8 mouse cellular contexts compared by ENCODE assay signal in genomic region chr14:31640890-31641505, GRCm38 (mm10). TPM values are rescaled to one million over a fixed set of nuclear protein-coding genes. Genes with fewer than 3 reads are reported as not detected.
DNase-seq lines count a peak whose midpoint lies in the region; ATAC-seq lines count a peak whose summit lies in the region.

Gene Btd, plus strand, starts transcription at chr14:31641028.
Gene Hacl1, minus strand, starts transcription at chr14:31641286.

- ATAC-seq in hematopoietic stem cell, adult 5-6 weeks (replicated peaks in 1 of 2; ENCODE audit: insufficient read depth in 1 of 2, low FRiP score in 2 of 2, low TSS enrichment in 1 of 2, low read depth in 1 of 2, poor library complexity in 2 of 2, severe bottlenecking in 2 of 2) = peak; percentile 99

- peak; percentile 93 for DNase-seq in MN1 (ENCODE audit: low spot score)
- DNase-seq in cerebellum, adult 8-10 months = peak; percentile 76
- peak; percentile 88 for DNase-seq in forelimb bud, embryonic 11.5 days (ENCODE audit: low read depth, low spot score)
- peak; percentile 83 to 86 for DNase-seq in layer of hippocampus, postnatal 10 days (ENCODE audit: low spot score in 2 of 2)
- DNase-seq in lung, postnatal 10 days = peak; percentile 94
- DNase-seq in ovary, postnatal 36 days (ENCODE audit: low spot score) = peak; percentile 82
- peak; percentile 90 for DNase-seq in thymus, postnatal 25 days

RNA-seq across cellular contexts. Expression of gene Btd, which starts in this region (rescaled TPM):
- 12.3 and 23.3 TPM in 2 replicates for total RNA-seq in hematopoietic stem cell, adult 5-6 weeks (2017)
- 10 to 100 TPM; 11.8 to 11.9 TPM for total RNA-seq in layer of hippocampus, postnatal 10 days (2021)

RNA-seq across cellular contexts. Expression of gene Hacl1, which starts in this region (rescaled TPM):
- total RNA-seq in hematopoietic stem cell, adult 5-6 weeks (2017) = 26.0 and 51.5 TPM in 2 replicates
- 1 to 10 TPM; 8.9 TPM for total RNA-seq in layer of hippocampus, postnatal 10 days (2021)

Comparison
In these comparisons a context has a peak if more than half of its experiments do, and no peak if none do; other contexts are left out.
1. Peak in every context shown above with its lines: DNase-seq and ATAC-seq.